Mouse (Mus musculus): ENCODE measurements at regions not wholly inside any gene's neighbourhood (a gene's known extent, or its start where the extent isn't known, plus 50 kb on each side); places are given as distances from the start of the nearest gene placed in this dataset.
A peak's percentile ranks its signal among the peaks of the same experiment; 100 is the strongest.

DNA sequence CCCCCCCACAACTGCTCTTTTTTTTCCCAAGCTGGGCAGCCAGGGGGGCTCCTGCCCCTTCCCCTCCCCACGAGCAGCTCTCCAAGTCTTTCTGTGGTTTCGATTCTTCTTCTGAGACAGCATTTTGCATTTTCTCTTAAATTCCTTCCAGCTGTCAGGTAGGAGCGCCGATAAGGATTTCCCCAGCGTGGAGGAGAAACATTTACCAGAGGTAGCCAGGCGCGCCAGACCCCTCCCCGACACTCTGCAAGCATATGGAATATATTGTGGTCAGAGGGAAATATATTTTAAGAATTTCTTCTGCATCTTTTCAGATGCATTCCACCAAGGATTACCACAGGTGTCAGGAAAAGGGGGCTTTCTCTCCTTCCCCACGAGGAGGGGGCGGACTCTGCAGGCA is 111.9 kb downstream of the Tbx5 start:
- Histone ChIP-seq H3K9ac (no peak overlapping the region), H3K27me3 (no peaks in the 10 kb centered on the region), H3K4me1 (peaks cover 12% of the 10 kb centered on the region), H3K4me2 (replicated peaks) (peak overlapping the region; percentile 44), H3K9me3 (replicated peaks) (no peaks in the 10 kb centered on the region), H3K27ac (replicated peaks) (no peak overlapping the region), H3K4me3 (replicated peaks) (no peak overlapping the region; the same call in 1 of the 2 replicates), H3K36me3 (no peaks in the 10 kb centered on the region)
- WGBS, result 28% methylated on average over 10 of the region's 10 CpGs
- ATAC-seq (ENCODE audit: insufficient number of reproducible peaks, low FRiP score, low TSS enrichment, low read depth), result no peak

DNA sequence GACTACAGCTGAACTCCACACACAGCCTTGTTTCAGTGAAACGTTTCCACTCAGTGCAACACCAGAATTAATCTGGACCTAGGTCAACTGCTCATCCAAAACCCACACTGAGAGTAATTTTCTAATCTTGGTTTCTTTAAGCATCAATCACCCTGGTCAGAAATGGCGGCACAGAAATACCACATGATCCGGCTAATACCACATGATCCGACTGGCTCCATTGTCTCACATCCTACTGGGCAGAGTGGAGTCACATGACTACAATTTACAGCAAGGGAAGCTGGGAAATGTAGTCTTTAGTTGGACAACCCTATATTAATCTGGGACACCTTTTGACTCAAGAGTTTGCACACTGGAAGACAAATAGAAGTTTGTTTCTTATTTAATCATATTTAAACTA is 115.9 kb downstream of the Tbx5 start:
- H3K9me3 ChIP-seq (replicated peaks), result no peaks in the 10 kb centered on the region
- no peak for ATAC-seq (ENCODE audit: insufficient number of reproducible peaks, low FRiP score, low TSS enrichment, low read depth)
- no peak overlapping the region for H3K27ac ChIP-seq (replicated peaks)

DNA sequence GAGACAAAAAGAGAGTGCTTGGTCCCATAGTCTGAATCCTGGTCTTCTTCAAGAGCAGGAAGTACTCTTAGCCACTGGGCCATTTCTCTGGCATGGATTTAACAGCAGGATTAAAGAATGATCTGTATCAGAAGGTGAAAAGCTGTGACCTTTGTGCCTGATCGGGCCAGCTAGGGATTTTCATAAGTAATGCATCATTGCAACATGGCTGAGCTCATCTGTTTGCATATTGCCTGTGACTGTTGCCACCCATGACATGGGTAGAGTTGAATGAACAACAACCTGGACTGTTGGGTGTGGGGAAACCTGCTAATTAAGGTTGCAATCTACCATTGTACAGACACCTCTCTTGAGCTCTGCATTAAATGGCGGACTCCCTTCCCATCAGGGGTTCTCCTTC is 119.6 kb downstream of the Tbx5 start:
- 90% methylated on average over 2 of the region's 2 CpGs for WGBS
- ATAC-seq (ENCODE audit: insufficient number of reproducible peaks, low FRiP score, low TSS enrichment, low read depth), result no peak

More for the DNA sequence above, 115.9 kb downstream of the Tbx5 start:
- H3K4me3 ChIP-seq (replicated peaks), result no peak overlapping the region
- no peak overlapping the region for H3K4me2 ChIP-seq (replicated peaks)
- 73% methylated on average over 4 of the region's 4 CpGs for WGBS
- no peaks in the 10 kb centered on the region for H3K27me3 ChIP-seq
- peaks cover 12% of the 10 kb centered on the region for H3K4me1 ChIP-seq
- H3K9ac ChIP-seq, result no peak overlapping the region
- no peaks in the 10 kb centered on the region for H3K36me3 ChIP-seq

DNA sequence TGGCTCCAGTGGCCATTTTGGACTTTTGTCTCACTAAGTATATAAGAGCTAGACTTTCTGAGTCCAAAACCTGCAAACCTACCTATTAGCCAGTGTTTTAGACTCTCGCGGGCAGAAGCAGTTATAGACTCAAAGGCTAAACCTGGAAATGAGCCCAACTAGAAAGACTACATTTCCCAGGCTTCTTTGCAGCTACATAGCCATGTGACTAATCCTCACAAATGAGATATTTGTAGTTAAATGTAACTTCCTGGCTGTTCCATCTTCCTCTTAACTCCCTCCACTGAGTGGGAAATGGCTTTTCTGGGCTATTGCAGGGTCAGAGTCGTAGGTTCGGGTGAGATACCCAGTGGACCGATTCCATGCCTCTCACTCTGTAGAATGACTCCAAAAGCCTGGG is 120.7 kb downstream of the Tbx5 start:
- Histone ChIP-seq H3K9ac (no peak overlapping the region), H3K4me2 (replicated peaks) (no peak overlapping the region), H3K27ac (replicated peaks) (no peak overlapping the region), H3K9me3 (replicated peaks) (no peaks in the 10 kb centered on the region), H3K27me3 (no peaks in the 10 kb centered on the region), H3K36me3 (no peaks in the 10 kb centered on the region), H3K4me3 (replicated peaks) (no peak overlapping the region), H3K4me1 (no peaks in the 10 kb centered on the region)
- 87% methylated on average over 5 of the region's 5 CpGs for WGBS
- no peak for ATAC-seq (ENCODE audit: insufficient number of reproducible peaks, low FRiP score, low TSS enrichment, low read depth)

More for the DNA sequence above, 119.6 kb downstream of the Tbx5 start:
- Histone ChIP-seq H3K27me3 (no peaks in the 10 kb centered on the region), H3K4me2 (replicated peaks) (no peak overlapping the region), H3K9me3 (replicated peaks) (no peaks in the 10 kb centered on the region), H3K27ac (replicated peaks) (no peak overlapping the region), H3K4me1 (no peaks in the 10 kb centered on the region), H3K9ac (no peak overlapping the region), H3K36me3 (no peaks in the 10 kb centered on the region), H3K4me3 (replicated peaks) (no peak overlapping the region)

DNA sequence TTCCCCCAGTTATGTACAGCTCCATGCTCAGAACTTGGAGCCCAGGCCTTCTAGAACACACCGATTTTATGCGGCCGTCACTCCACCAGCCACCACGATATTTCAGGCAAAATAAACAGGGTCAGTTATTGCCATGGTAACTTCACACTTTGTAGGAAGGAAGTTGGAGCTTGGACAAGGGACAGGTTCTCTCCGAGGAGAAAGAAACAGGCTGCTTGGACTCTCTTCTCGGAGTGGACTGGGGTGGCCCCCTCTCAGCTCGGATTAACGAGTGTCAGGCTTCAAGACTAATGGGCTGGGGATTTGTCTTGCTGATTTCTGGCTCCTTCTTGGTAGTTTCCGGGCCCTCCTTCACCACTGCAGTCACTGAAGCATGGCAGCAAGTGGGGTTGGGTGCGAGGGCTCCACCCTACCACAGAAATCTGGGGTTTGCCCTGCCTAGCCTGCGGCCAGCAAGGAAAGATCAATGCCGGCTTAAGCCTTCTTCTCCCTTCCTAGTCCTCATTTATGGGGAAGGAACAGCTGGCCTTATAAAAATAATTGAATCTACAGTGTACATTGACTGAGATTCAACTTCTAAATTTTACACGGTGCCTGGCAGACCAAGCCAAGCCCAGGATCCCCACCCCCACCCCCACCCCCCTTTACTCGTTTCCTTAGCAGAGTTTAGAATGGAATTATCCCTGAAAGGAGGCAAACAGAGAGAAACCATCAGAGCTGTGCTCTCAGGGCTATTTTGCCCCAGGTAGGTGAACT is 121.5 kb downstream of the Tbx5 start:
- WGBS, result 58% methylated on average over 14 of the region's 14 CpGs
- Histone ChIP-seq H3K9ac (no peak overlapping the region), H3K27ac (replicated peaks) (no peak overlapping the region), H3K4me3 (replicated peaks) (no peak overlapping the region), H3K9me3 (replicated peaks) (no peaks in the 10 kb centered on the region), H3K27me3 (no peaks in the 10 kb centered on the region), H3K36me3 (no peaks in the 10 kb centered on the region), H3K4me1 (no peaks in the 10 kb centered on the region), H3K4me2 (replicated peaks) (no peak overlapping the region)
- ATAC-seq (ENCODE audit: insufficient number of reproducible peaks, low FRiP score, low TSS enrichment, low read depth), result no peak

DNA sequence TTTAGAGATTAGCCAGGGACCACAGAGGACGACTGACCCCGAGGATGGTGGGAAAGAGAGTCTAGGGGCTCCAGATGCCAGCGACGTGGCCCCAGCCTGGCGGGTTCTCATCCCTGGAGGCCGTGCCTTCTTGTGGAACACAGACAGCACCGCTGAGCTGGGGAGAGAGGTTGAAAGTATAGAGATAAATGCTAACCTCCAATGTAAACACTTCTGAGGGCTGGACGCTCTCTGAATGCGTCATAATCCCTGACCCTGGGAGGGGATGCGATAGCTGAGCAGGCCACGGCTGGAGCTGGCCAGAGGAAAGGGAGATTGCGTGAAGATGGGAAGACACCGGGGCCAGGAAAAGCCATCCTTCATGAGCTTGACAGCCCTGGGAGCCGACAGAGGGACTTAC is 126.5 kb downstream of the Tbx5 start:
- Histone ChIP-seq H3K27ac (replicated peaks) (no peak overlapping the region), H3K9ac (no peak overlapping the region), H3K36me3 (no peaks in the 10 kb centered on the region), H3K4me2 (replicated peaks) (no peak overlapping the region), H3K4me1 (no peaks in the 10 kb centered on the region), H3K4me3 (replicated peaks) (no peak overlapping the region), H3K27me3 (no peaks in the 10 kb centered on the region), H3K9me3 (replicated peaks) (no peaks in the 10 kb centered on the region)
- WGBS, result 25% methylated on average over 14 of the region's 14 CpGs
- ATAC-seq (ENCODE audit: insufficient number of reproducible peaks, low FRiP score, low TSS enrichment, low read depth), result no peak; the same call in 1 of the 2 replicates

DNA sequence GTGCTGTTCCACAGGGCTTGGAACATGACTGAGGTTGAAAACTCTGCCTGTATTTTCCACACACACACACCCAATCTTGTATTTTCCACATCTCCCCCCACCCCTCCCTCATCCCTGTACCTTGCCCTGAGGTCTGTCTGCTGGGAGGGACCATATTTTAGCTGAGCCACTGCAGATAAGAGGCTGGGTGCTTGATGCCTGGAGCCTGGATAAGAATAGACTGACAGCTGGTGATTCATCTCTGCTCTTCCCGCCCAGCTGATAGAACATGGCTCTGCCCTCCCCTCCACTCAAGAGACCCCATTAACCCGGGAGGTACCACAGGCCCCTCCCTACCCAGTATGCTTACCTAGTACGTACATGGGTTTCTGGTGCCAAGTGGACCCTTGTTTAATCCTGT is 132.3 kb downstream of the Tbx5 start:
- Histone ChIP-seq H3K36me3 (no peaks in the 10 kb centered on the region), H3K27me3 (no peaks in the 10 kb centered on the region), H3K4me2 (replicated peaks) (no peak overlapping the region), H3K9ac (no peak overlapping the region), H3K4me1 (no peaks in the 10 kb centered on the region), H3K27ac (replicated peaks) (no peak overlapping the region), H3K9me3 (replicated peaks) (no peaks in the 10 kb centered on the region), H3K4me3 (replicated peaks) (no peak overlapping the region)
- ATAC-seq (ENCODE audit: insufficient number of reproducible peaks, low FRiP score, low TSS enrichment, low read depth), result no peak
- WGBS, result 57% methylated on average over 3 of the region's 3 CpGs

DNA sequence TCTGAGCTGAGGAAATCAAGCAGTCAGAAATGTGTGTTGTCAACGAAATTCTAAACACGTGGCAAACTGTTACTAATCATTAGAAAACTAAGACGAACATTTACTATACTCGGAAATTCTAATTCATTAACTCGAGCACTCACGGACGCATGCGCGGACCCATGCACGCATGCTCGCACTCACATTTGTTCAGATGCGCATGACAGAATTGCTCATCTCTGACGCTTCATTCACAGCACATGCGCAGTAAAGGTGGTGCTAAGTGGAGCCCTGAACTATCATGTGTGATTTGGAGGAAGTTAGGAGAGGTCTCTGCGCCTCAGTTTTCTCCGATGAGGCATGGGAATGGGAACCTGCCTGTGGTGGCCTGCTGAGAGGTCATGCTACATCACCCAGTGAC is 138.8 kb downstream of the Tbx5 start:
- no peaks in the 10 kb centered on the region for H3K4me1 ChIP-seq
- no peak overlapping the region for H3K9ac ChIP-seq
- no peak for ATAC-seq (ENCODE audit: insufficient number of reproducible peaks, low FRiP score, low TSS enrichment, low read depth)
- WGBS, result 82% methylated on average over 16 of the region's 16 CpGs
- H3K4me2 ChIP-seq (replicated peaks), result no peak overlapping the region
- H3K27ac ChIP-seq (replicated peaks), result no peak overlapping the region
- H3K27me3 ChIP-seq, result no peaks in the 10 kb centered on the region
- H3K9me3 ChIP-seq (replicated peaks), result no peaks in the 10 kb centered on the region
- no peak overlapping the region for H3K4me3 ChIP-seq (replicated peaks)
- no peaks in the 10 kb centered on the region for H3K36me3 ChIP-seq

DNA sequence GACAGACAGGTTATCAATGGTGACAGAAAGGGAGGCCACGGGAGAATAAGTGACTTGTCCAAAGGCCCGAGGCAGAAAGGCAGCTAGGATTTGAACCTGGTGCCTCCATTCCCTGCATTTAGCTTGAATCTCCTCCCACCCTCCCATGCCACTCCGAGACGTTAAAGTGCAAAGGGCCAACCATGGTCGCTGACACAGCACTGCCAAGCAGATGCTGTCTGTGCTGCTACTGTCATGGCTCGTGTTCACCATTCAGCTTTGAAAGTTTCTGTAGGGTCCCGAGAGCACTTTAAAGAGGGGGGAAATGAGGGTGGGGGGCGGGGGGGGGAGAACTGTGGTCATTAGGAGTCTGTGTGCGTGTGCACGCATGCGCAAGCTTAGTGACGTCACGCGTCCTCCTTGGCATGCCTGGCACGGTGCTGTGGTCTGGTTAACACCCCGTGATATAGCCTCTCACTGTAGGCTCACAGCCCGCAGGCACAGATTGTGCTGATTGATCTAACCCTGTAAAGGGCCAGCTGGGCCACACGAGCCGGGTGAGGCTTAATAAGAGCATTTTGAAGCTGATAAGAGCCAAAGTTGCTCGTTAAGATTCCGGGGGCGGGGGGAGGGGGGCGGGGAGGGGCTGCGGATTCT is 140.5 kb downstream of the Tbx5 start:
- peak overlapping the region; percentile 15; the same call in 1 of the 2 replicates for H3K4me2 ChIP-seq (replicated peaks)
- H3K27me3 ChIP-seq, result no peaks in the 10 kb centered on the region
- WGBS, result 49% methylated on average over 24 of the region's 24 CpGs
- no peak for ATAC-seq (ENCODE audit: insufficient number of reproducible peaks, low FRiP score, low TSS enrichment, low read depth)
- H3K36me3 ChIP-seq, result no peaks in the 10 kb centered on the region
- H3K9me3 ChIP-seq (replicated peaks), result no peaks in the 10 kb centered on the region
- no peak overlapping the region for H3K9ac ChIP-seq
- H3K4me3 ChIP-seq (replicated peaks), result no peak overlapping the region
- no peak overlapping the region for H3K27ac ChIP-seq (replicated peaks)
- H3K4me1 ChIP-seq, result no peaks in the 10 kb centered on the region

DNA sequence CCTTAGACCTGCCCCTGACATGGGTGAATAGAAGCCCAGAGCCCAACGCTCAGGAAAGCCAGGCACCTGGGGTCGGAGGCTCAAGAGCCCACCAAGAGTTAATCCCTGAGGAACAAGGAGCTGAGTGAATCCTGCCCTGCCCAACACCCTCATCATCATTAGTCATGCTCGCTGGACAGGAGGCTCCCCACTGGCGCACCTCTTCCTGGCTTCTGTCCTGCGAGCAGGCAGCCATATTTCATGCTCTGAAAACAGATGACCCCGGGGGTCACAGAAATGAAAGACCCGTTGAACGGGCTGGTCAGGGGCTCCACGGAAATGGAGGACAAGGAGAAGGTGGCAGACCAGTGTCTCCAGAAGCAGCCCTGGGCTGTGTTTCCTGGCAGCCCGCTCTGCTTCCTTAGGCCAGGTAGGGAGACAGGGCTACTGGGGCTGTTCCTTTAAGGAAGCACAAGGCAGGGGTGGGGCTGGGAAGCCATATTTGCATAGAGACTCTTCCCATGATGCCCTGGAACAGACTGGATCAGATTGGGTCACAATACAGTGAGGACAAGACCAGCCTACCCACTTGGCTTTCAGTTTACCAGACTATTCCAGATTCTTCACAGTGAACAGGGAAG is 138.1 kb upstream of the Rbm19 start:
- Histone ChIP-seq H3K9me3 (replicated peaks) (no peaks in the 10 kb centered on the region), H3K4me1 (peaks cover 11% of the 10 kb centered on the region), H3K4me3 (replicated peaks) (no peak overlapping the region), H3K36me3 (no peaks in the 10 kb centered on the region), H3K27ac (replicated peaks) (no peak overlapping the region), H3K9ac (no peak overlapping the region), H3K27me3 (no peaks in the 10 kb centered on the region), H3K4me2 (replicated peaks) (no peak overlapping the region)
- WGBS, result 35% methylated on average over 10 of the region's 10 CpGs
- ATAC-seq (ENCODE audit: insufficient number of reproducible peaks, low FRiP score, low TSS enrichment, low read depth), result no peak

DNA sequence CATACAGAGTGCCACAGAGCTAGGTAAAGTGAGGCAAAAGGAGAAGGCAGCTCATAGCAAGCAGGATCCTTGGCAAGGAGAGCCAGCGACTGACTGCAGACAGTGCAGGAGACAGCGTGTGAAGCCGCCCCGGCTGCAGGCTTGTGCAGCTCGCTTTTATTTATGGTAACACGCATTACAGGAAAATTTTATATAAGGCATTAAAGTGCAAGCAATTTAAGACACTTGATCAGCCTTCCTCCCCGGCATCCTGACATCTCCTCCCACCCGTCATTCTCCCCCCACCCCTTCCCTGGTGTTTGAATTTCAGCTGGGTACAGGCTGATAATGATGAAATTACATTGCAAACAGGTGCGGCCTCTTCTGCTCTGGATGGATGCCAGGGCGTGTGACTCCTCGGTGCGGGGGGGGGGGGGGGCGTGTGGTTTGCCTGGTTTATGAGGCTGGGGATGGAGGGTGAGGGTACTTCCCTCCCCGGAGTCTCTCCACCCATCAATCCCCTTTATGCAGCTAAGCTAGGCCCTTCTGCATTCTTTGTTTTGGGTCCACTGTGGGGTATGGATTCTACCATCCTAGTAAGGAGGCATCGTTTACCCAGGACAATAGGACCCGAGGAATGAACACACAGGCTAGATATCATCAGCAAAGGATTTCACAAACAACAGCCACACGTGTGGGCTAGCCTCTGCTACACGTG is 135.0 kb upstream of the Rbm19 start:
- Histone ChIP-seq H3K4me1 (peaks cover 11% of the 10 kb centered on the region), H3K9me3 (replicated peaks) (no peaks in the 10 kb centered on the region), H3K36me3 (no peaks in the 10 kb centered on the region), H3K9ac (no peak overlapping the region), H3K4me2 (replicated peaks) (no peak overlapping the region), H3K4me3 (replicated peaks) (no peak overlapping the region), H3K27ac (replicated peaks) (0 out of 2 replicates have a peak overlapping the region, but pooled peaks have one; percentile 13), H3K27me3 (no peaks in the 10 kb centered on the region)
- WGBS, result 35% methylated on average over 18 of the region's 18 CpGs
- no peak for ATAC-seq (ENCODE audit: insufficient number of reproducible peaks, low FRiP score, low TSS enrichment, low read depth)

All from embryonic facial prominence, embryonic 15.5 days (tissue).